Mouse (Mus musculus) CH12.LX (cell line): ENCODE data around the gene Cyb5rl. TPM values are rescaled to one million over a fixed set of nuclear protein-coding genes. Genes with fewer than 3 reads are reported as not detected.

Experiments
- DNase-seq: peaks from one replicate; pipeline ENCODE4 v3.0.0-alpha.2; 2013; ENCODE audit errors: extremely low read depth
- H3K27ac ChIP-seq: 2 replicates; pipeline ENCODE4 v1.5.1; 2012; ENCODE audit warnings: low read depth, mild to moderate bottlenecking, control low read depth, moderate library complexity; ENCODE audit not compliant: insufficient read depth
- H3K27me3 ChIP-seq: replicated peaks from 2 replicates; pipeline ENCODE3; 2012; ENCODE audit warnings: inconsistent platforms
- H3K36me3 ChIP-seq, 2 experiments: replicated peaks in 1 of 2; 2 replicates each; pipeline versions ENCODE3 to v1.6.1; 2012; ENCODE audit warnings: inconsistent platforms in 1 of 2, low read length in 1 of 2, mild to moderate bottlenecking in 1 of 2, mixed read lengths in 1 of 2, moderate library complexity in 1 of 2; ENCODE audit not compliant: control insufficient read depth in 1 of 2, insufficient read depth in 1 of 2
- H3K4me1 ChIP-seq, 2 experiments: 2 replicates each; pipeline ENCODE4 v1.6.1; 2012; ENCODE audit warnings: inconsistent platforms in 1 of 2, moderate library complexity in 1 of 2; ENCODE audit not compliant: insufficient read depth in 2 of 2, control insufficient read depth in 1 of 2
- H3K4me2 ChIP-seq: 2 replicates; pipeline ENCODE4 v1.6.1; 2012; ENCODE audit warnings: low read depth, mild to moderate bottlenecking, control low read depth; ENCODE audit not compliant: poor library complexity, insufficient read depth, severe bottlenecking
- H3K4me3 ChIP-seq, 3 experiments: fragments of 150-350 bp in 1 of 3; sonication (generic) in 1 of 3; replicated peaks in 1 of 3; 2 replicates each; pipeline versions ENCODE3 to v1.5.1; 2011 to 2012; ENCODE audit warnings: low read depth in 2 of 3, low read length in 2 of 3, mild to moderate bottlenecking in 2 of 3, moderate library complexity in 2 of 3, control low read depth in 1 of 3, improper control_type of control experiment in 1 of 3, inconsistent platforms in 1 of 3, mixed read lengths in 1 of 3; ENCODE audit not compliant: poor library complexity in 1 of 3
- H3K79me2 ChIP-seq: replicated peaks from 2 replicates; pipeline ENCODE4 v1.6.1; 2012; ENCODE audit warnings: mild to moderate bottlenecking, moderate library complexity; ENCODE audit not compliant: control insufficient read depth, poor library complexity, insufficient read depth, severe bottlenecking; ENCODE audit errors: extremely low read depth
- H3K9ac ChIP-seq: 2 replicates; pipeline ENCODE4 v1.6.1; 2012; ENCODE audit warnings: low read depth, mild to moderate bottlenecking, control low read depth, moderate library complexity; ENCODE audit not compliant: insufficient read depth
- H3K9me3 ChIP-seq: replicated peaks from 2 replicates; pipeline ENCODE3; 2012; ENCODE audit warnings: low read length, inconsistent platforms, mixed read lengths
- BHLHE40 ChIP-seq: IDR thresholded peaks from 2 replicates; pipeline ENCODE4 v1.6.1; 2011; ENCODE audit warnings: mild to moderate bottlenecking, low read depth, low read length, improper control_type of control experiment
- CHD1 ChIP-seq: IDR thresholded peaks from 2 replicates; pipeline ENCODE4 v1.6.1; 2012; ENCODE audit warnings: low read depth, low read length, improper control_type of control experiment, inconsistent platforms
- E2F4 ChIP-seq: IDR thresholded peaks from 2 replicates; pipeline ENCODE4 v1.6.1; 2011; ENCODE audit warnings: low read depth, low read length, improper control_type of control experiment; ENCODE audit not compliant: insufficient replicate concordance
- MAFK ChIP-seq: IDR thresholded peaks from 2 replicates; pipeline ENCODE4 v1.6.1; 2011; ENCODE audit warnings: low read length, improper control_type of control experiment; ENCODE audit not compliant: insufficient replicate concordance
- MAX ChIP-seq: IDR thresholded peaks from 2 replicates; pipeline ENCODE4 v1.6.1; 2011; ENCODE audit warnings: low read length, improper control_type of control experiment
- MEF2A ChIP-seq: IDR thresholded peaks from 2 replicates; pipeline ENCODE4 v1.6.1; 2014; ENCODE audit warnings: low read depth, mild to moderate bottlenecking, inconsistent platforms, low read length, improper control_type of control experiment, borderline replicate concordance
- MXI1 ChIP-seq: IDR thresholded peaks from 2 replicates; pipeline ENCODE4 v1.6.1; 2011; ENCODE audit warnings: mild to moderate bottlenecking, low read depth, low read length, improper control_type of control experiment
- NRF1 ChIP-seq: IDR thresholded peaks from 2 replicates; pipeline ENCODE4 v1.6.1; 2014; ENCODE audit warnings: low read depth, mild to moderate bottlenecking, inconsistent platforms, low read length, improper control_type of control experiment, moderate library complexity
- POLR2AphosphoS2 ChIP-seq: IDR thresholded peaks from 2 replicates; pipeline ENCODE4 v1.6.1; 2011; ENCODE audit warnings: low read depth, low read length, improper control_type of control experiment
- RAD21 ChIP-seq: IDR thresholded peaks from 2 replicates; pipeline ENCODE4 v1.6.1; 2011; ENCODE audit warnings: low read depth, mild to moderate bottlenecking, low read length, improper control_type of control experiment, moderate library complexity
- TBP ChIP-seq: conservative IDR thresholded peaks from 2 replicates; pipeline ENCODE4 v1.6.1; 2011; ENCODE audit warnings: low read depth, low read length, improper control_type of control experiment
- USF2 ChIP-seq: conservative IDR thresholded peaks from 2 replicates; pipeline ENCODE4 v1.6.1; 2011; ENCODE audit warnings: low read depth, low read length, improper control_type of control experiment
- ZC3H11A ChIP-seq: IDR thresholded peaks from 2 replicates; pipeline ENCODE4 v1.6.1; 2012; ENCODE audit warnings: low read depth, mild to moderate bottlenecking, inconsistent platforms, low read length, improper control_type of control experiment
- dilution Hi-C: fragments of 300-500 bp; cut with MboI; formaldehyde crosslinking; loops from 2 replicates; pipeline ENCODE4 v1.14.3; 2020; ENCODE audit warnings: low sequenced_read_pairs; ENCODE audit not compliant: extremely low pct_unique_long_range_greater_than_20kb, extremely low pct_ligation_motif_present
- in situ Hi-C: fragments of 300-500 bp; cut with MboI; formaldehyde crosslinking; loops from 3 replicates; pipeline ENCODE4 v1.14.3; 2019; ENCODE audit warnings: low sequenced_read_pairs, low pct_ligation_motif_present, low pct_unique_long_range_greater_than_20kb, mixed read lengths
- polyA plus RNA-seq: library from polyadenylated mRNA; unstranded; fragments of >175 nt; gene quantifications from 2 replicates; pipeline ENCODE4 v1.2.1, GENCODE M21; 2012; ENCODE audit warnings: low read depth; ENCODE audit not compliant: insufficient read length
- total RNA-seq, 2 experiments: library from RNA; depleted of rRNA; stranded (reverse); fragments of 300-350 nt in 1 of 2; fragments of >200 nt in 1 of 2; gene quantifications; 2 replicates each; pipeline ENCODE4 v1.2.3; 2012 to 2014

The Cyb5rl gene
- total and polyA plus RNA-seq, 3 experiments, result 14.0 to 22.7 (median 19.3) TPM

DNA sequence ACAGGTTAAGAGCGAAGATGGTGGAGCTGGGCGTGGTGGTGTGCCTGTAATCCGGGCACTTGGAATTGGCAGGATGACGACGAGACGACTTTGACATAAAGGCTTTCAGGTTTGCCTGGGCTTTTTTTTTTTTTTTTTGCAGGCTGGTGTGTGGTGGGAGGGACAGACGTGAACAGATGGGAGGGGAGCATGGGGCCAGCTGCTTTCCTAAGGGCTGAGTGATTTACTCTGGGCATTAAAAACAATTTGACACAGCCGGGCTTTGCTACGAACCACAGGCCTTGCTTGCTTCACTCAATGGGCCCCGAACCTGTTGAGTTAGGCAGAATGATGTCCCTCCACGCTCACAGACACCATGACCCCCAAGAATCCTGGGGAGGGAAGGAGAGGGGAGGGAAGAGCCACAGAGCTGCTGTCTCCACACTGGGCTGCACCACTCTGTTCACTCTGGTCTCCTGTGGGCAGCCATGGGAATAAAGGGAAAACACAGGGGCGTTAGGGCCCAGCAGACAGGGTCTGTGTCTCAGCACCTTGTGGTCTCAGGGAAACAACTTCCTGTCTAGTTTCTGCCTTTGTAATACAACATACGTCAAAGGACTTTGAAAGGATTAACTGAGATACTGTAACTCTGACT lies 60.2 kb downstream of the Cyb5rl start:
- no peaks in the 10 kb centered on the region for H3K36me3 ChIP-seq
- no peak for TF ChIP-seq ZC3H11A
- TF ChIP-seq CHD1, result no peak
- no peak for TF ChIP-seq TBP
- TF ChIP-seq MAFK, result no peak
- TF ChIP-seq RAD21, result no peak
- TF ChIP-seq MXI1, result no peak
- TF ChIP-seq USF2, result no peak
- no peak for TF ChIP-seq POLR2AphosphoS2
- TF ChIP-seq MAX, result no peak
- TF ChIP-seq NRF1, result no peak
- TF ChIP-seq E2F4, result no peak
- TF ChIP-seq, all 38 proteins: peak for 0
- Histone ChIP-seq H3K9me3 (no peaks in the 10 kb centered on the region), H3K79me2 (no peaks in the 10 kb centered on the region), H3K27ac (no peak overlapping the region), H3K27me3 (no peaks in the 10 kb centered on the region), H3K9ac (no peak overlapping the region), H3K4me1 (peaks cover 15 to 43% of the 10 kb centered on the region in 2 experiments), H3K4me2 (no peak overlapping the region), H3K4me3 (no peak overlapping the region)
- in situ Hi-C loops, result no loop called here
- dilution Hi-C loops, result no loop called here
- no peak for DNase-seq

DNA sequence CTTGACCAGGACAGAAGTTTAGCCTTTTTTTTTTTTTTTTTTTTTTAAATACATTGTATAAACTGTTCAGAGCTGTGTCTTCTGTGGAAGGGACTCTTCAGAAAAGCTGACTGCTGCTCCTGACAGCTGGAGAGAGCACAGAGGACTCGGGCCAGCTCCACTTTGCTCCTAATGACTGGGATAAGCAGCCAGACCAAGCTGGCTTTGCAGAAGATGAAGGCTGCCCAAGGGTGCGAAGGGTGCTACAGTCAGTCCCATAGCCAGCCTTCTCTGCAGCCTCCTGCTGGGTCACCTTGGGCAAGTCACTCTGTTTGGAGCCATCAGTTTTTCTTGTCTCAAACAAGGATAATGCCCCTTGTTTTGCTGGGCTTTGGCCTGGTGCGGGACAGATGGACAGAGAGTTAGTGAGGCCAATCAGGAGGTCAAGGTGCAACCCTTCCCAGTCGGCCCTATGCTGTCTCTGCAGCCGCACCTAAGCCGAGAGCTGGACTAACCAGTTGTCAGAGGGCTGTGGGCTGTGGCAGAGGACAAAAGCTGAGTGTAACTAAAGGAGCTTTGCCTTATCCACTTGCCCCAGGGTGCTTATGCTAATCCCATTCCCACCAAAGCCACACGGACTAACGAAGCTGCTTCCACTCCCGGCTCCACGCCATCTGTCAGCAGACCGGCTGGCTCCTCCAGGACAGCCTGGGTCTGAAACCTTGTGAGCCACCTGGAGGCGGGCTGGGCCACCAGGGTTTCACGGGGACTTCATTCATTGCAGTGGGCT lies 61.3 kb downstream of the Cyb5rl start:
- DNase-seq, result no peak
- in situ Hi-C loops (no loop called here), dilution Hi-C loops (no loop called here)
- no peaks in the 10 kb centered on the region for H3K27me3 ChIP-seq
- no peak overlapping the region for H3K4me3 ChIP-seq
- H3K4me2 ChIP-seq, result no peak overlapping the region
- peaks cover 15 to 43% of the 10 kb centered on the region in 2 experiments for H3K4me1 ChIP-seq
- no peak overlapping the region for H3K9ac ChIP-seq
- no peaks in the 10 kb centered on the region for H3K36me3 ChIP-seq
- TF ChIP-seq BHLHE40 (no peak), MEF2A (no peak)
- H3K9me3 ChIP-seq, result no peaks in the 10 kb centered on the region
- no peak overlapping the region for H3K27ac ChIP-seq
- H3K79me2 ChIP-seq, result no peaks in the 10 kb centered on the region
